Mouse (Mus musculus) gastrocnemius, postnatal 36 days (tissue): Measurements from ENCODE around the gene Odf2. TPM values are rescaled to one million over a fixed set of nuclear protein-coding genes. Genes with fewer than 3 reads are reported as not detected.

ENCODE experiments used
- DNase-seq, 2 experiments: peaks; one replicate each; pipeline ENCODE4 v3.0.0; 2022
- intact Hi-C: fragments of 180-260 bp; cut with DNase I; formaldehyde crosslinking; loops from one replicate; pipeline ENCODE4 v1.15.1; 2025
- microRNA-seq, 2 experiments: library from miRNA; unstranded; fragments of <30 nt; microRNA quantifications; one replicate each; pipeline ENCODE4 v1.2.0; 2021
- total RNA-seq, 2 experiments: library from RNA; stranded (reverse); gene quantifications; 2 replicates each; pipeline ENCODE4 v1.2.3; 2021

The Odf2 gene
- total RNA-seq, 2 experiments from 2014 or later, result 10.2 to 11.1 TPM

DNA sequence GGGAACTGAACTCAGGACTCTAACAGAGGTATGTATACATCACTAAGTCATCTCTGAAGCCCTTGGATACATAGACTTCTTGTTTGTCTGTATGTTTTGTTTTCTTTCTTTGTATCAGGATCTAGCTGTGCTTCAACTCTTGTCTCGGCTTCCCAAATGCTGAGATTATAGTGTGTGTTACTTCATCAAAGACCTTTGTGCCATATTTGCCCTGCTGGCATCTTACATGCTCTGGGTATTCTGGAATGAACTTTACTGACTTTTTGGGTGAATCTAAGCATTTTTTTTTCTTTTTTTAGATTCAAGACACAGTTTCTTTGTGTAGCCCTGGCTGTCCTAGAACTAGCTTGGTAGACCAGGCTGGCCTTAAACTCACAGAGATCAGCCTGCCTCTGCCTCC is 91.6 kb downstream of the Odf2 start:
- DNase-seq, result no peak
- intact Hi-C loops, result no loop called here

Small RNAs within 50 kb of the gene (microRNA-seq; reads per million reads assigned to microRNA genes)
- gene Mir219a-2 (0 reads per million in 2 experiments), gene Mir219b (0 reads per million in 2 experiments)

Other genes with a start within 250 kb of the Odf2 start
- not detected for gene Gm13420, start 137.5 kb upstream of the Odf2 start, total RNA-seq
- not detected for gene Gm13547, start 129.9 kb upstream of the Odf2 start, total RNA-seq
- 10 to 100 TPM in 1 of 2 experiments, 1 to 10 TPM in 1; 8.1 to 11.2 TPM for gene Coq4, start 101.7 kb upstream of the Odf2 start, total RNA-seq
- gene Trub2, start 100.7 kb upstream of the Odf2 start, total RNA-seq, result 10 to 100 TPM; 21.7 to 24.6 TPM
- gene Slc27a4, start 86.6 kb upstream of the Odf2 start, total RNA-seq, result 1 to 10 TPM; 7.1 to 7.5 TPM
- gene Urm1, start 69.1 kb upstream of the Odf2 start, total RNA-seq, result 10 to 100 TPM; 24.0 to 29.2 TPM
- gene Cercam, start 20.1 kb upstream of the Odf2 start, total RNA-seq, result 1 to 10 TPM; 5.4 to 5.7 TPM
- gene Gle1, start 46.2 kb downstream of the Odf2 start, total RNA-seq, result 10 to 100 TPM; 20.6 to 21.7 TPM
- gene Sptan1, start 76.3 kb downstream of the Odf2 start, total RNA-seq, result 10 to 100 TPM; 42.0 to 55.4 TPM
- 1 to 10 TPM; 3.9 to 4.1 TPM for gene Wdr34, start 159.7 kb downstream of the Odf2 start, total RNA-seq
- gene Set, start 168.2 kb downstream of the Odf2 start, total RNA-seq, result 10 to 100 TPM; 81.3 to 93.3 TPM
- gene Pkn3, start 188.5 kb downstream of the Odf2 start, total RNA-seq, result 1 to 10 TPM; 2.8 to 5.1 TPM
- gene Zdhhc12, start 204.4 kb downstream of the Odf2 start, total RNA-seq, result 1 to 10 TPM; 2.6 to 3.0 TPM
- 10 to 100 TPM; 19.9 to 21.7 TPM for gene Zer1, start 235.4 kb downstream of the Odf2 start, total RNA-seq
- 10 to 100 TPM; 11.4 to 12.2 TPM for gene Tbc1d13, start 244.5 kb downstream of the Odf2 start, total RNA-seq